Mouse (Mus musculus): ENCODE data around the gene Zbtb33.
A peak's percentile ranks its signal among the peaks of the same experiment; 100 is the strongest.

Gene Zbtb33

GRCm38 (mm10) chrX:38189552-38190457, at the start of gene Zbtb33:
Gene Zbtb33, plus strand, starts transcription at chrX:38189793.
- peak; percentile 90 for DNase-seq

GRCm38 (mm10) chrX:38159097-38159496, 30.5 kb upstream of the Zbtb33 start:
- no peak for DNase-seq

GRCm38 (mm10) chrX:38165315-38165714, 24.3 kb upstream of the Zbtb33 start:
- DNase-seq, result no peak

GRCm38 (mm10) chrX:38166064-38166463, 23.5 kb upstream of the Zbtb33 start:
- DNase-seq, result no peak

- no peak for DNase-seq
These were observed 23.0 kb upstream of the Zbtb33 start for GRCm38 (mm10) chrX:38166592-38166991.

GRCm38 (mm10) chrX:38179891-38180310, 9.7 kb upstream of the Zbtb33 start:
- peak; percentile 44 for DNase-seq

GRCm38 (mm10) chrX:38180656-38181607, 8.7 kb upstream of the Zbtb33 start:
- peak; percentile 14 for DNase-seq

- peak; percentile 70 for DNase-seq
These were observed 7.9 kb upstream of the Zbtb33 start for GRCm38 (mm10) chrX:38181608-38182258.

- no peak for DNase-seq
These were observed 4.1 kb upstream of the Zbtb33 start for GRCm38 (mm10) chrX:38185520-38185919.

- DNase-seq, result no peak
These were observed 818 bp downstream of the Zbtb33 start for GRCm38 (mm10) chrX:38190458-38190764.

- no peak for DNase-seq
These were observed 12.2 kb downstream of the Zbtb33 start for GRCm38 (mm10) chrX:38201816-38202215.

GRCm38 (mm10) chrX:38207392-38207791, 17.8 kb downstream of the Zbtb33 start:
- DNase-seq, result no peak

- DNase-seq, result no peak
These were observed 27.5 kb downstream of the Zbtb33 start for GRCm38 (mm10) chrX:38216986-38217675.

- no peak for DNase-seq
These were observed 28.0 kb downstream of the Zbtb33 start for GRCm38 (mm10) chrX:38217676-38217991.

GRCm38 (mm10) chrX:38222757-38223156, 33.2 kb downstream of the Zbtb33 start:
- DNase-seq, result no peak

GRCm38 (mm10) chrX:38229888-38230287, 40.3 kb downstream of the Zbtb33 start:
- no peak for DNase-seq

- DNase-seq, result peak; percentile 15
These were observed 48.1 kb downstream of the Zbtb33 start for GRCm38 (mm10) chrX:38237731-38238130.
